Mouse (Mus musculus): ENCODE data around the gene Pde1a. TPM values are rescaled to one million over a fixed set of nuclear protein-coding genes. Genes with fewer than 3 reads are reported as not detected.

Pde1a gene
- total RNA-seq, 2 experiments from 2014 or later = 7.8 to 8.3 TPM

GRCm38 (mm10) chr2:79966681-79967506 lies 162.4 kb downstream of the Pde1a start:
- intact Hi-C loops (cut with DNase I) = no loop called here
- no peak for DNase-seq

DNA sequence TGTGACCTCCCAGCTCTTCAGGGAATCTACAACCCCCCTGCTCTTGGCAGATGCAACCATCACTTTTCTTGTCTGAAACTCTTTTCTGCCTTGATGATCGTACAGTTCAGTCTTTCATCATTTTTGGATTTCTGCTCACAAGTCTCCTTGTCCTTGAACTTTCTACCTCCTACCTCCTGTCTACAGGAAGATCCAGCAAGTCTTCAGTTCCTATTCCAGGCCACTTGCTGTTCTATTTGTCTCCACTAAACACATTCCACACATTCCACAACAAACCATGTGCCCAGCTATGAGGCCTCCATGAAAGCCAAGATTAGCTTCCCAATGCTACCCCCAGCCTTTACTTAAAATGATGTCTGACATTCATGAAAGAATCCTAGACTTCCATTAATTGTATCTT lies 163.2 kb downstream of the Pde1a start:
- intact Hi-C loops (cut with DNase I) = no loop called here

DNA sequence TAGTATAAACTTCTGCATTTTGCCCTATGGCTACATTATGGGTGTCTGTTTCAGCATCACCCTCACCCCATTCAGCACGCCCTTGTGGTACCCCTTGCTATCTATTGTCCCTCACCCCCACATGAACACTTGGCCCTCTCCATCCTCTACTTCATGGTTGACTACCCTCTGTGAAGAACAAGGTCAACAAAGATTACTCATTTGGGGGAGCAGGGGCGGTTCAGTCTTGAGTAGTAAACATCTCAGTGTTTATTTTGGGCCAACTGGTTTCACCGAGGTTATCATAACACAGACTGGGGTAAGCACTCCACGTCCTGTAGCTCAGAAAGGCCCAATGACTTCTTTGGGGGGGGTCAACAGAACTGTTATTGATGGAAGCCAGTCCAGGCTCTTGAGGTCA lies 164.3 kb downstream of the Pde1a start:
- intact Hi-C loops (cut with DNase I) = no loop called here
- no peak for DNase-seq

More for the DNA sequence above, 163.2 kb downstream of the Pde1a start:
- DNase-seq = no peak

DNA sequence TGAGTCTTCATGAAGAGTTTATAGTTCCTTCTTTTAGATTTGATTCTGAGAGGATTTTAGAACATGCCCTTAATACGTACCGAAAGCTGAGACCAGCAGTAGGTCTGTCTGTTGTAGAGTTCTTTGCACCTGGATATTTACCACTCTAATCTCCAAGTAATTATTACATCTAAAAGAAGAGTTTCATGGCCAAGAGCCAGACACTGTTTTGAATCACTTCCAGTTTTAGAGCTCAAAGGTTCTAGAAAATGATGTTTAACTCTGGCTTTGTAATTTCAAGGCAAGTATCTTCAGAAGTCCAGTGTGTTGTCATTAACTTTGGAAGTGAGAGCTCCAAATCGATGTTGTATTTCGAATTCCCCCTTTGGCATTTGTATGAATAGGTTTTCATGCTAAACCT lies 167.8 kb downstream of the Pde1a start:
- no peak for DNase-seq
- intact Hi-C loops (cut with DNase I) = no loop called here

GRCm38 (mm10) chr2:79957659-79958340 lies 171.5 kb downstream of the Pde1a start:
- intact Hi-C loops (cut with DNase I) = no loop called here

GRCm38 (mm10) chr2:79945898-79946675 lies 183.2 kb downstream of the Pde1a start:
- no peak for DNase-seq
- intact Hi-C loops (cut with DNase I) = no loop called here

More at GRCm38 (mm10) chr2:79957659-79958340, 171.5 kb downstream of the Pde1a start:
- DNase-seq = no peak

GRCm38 (mm10) chr2:79934660-79935059 lies 194.6 kb downstream of the Pde1a start:
- no peak for DNase-seq
- intact Hi-C loops (cut with DNase I) = no loop called here

GRCm38 (mm10) chr2:79922356-79922755 lies 206.9 kb downstream of the Pde1a start:
- intact Hi-C loops (cut with DNase I) = no loop called here
- no peak for DNase-seq

GRCm38 (mm10) chr2:79921375-79921774 lies 207.9 kb downstream of the Pde1a start:
- no peak for DNase-seq
- intact Hi-C loops (cut with DNase I) = no loop called here

GRCm38 (mm10) chr2:79920438-79920837 lies 208.8 kb downstream of the Pde1a start:
- no peak for DNase-seq
- intact Hi-C loops (cut with DNase I) = no loop called here

DNA sequence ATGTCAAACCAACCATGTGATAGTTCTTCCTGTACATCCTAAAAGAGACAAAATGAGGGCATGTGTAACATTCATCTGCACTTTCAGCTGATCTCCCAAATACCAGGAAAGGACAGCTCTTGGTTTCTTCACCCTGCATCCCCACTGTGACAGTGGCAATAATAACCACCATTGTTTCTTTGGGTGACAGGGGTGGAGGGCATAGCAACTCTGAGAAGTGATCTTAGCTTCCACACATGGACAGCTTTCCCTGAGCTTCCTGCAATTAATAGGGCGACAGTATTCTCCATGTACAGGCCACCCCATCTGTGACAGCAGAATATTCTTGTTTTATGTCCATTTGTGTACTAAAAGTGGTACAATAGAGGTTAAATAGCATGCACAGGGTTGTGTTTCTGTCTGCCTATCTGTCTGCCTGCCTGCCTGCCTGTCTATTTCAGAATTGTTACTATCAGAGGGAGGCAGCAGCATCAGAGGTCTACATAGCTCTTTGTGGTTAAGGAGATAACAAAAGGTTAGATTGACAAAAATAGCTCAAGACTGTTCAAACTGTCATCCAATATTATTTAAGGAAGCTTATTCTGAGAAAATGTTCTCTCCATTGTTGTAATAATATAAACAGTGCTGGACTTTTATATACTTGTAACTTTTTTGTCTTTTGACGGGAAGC lies 227.3 kb downstream of the Pde1a start:
- no peak for DNase-seq
- intact Hi-C loops (cut with DNase I) = no loop called here

DNA sequence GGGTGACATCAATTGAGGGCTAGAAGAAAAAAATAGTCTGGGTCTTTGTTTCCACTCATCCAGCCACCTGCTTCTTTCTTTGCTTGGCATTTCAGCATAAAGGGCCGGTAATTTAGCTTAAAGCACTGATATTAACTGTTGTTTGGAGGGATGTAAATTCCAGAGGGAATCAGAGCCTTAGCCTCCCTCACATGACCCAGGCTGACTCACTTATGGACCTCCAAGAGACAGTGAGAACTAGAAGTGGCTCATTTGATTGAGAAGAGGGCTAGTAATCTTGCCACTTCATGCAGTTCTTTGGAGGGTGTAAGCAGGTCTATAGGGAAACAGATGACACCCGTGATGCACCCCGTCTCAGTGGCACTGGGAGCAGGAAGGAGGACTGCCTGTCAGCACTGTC lies 230.7 kb downstream of the Pde1a start:
- intact Hi-C loops (cut with DNase I) = no loop called here
- DNase-seq = no peak

GRCm38 (mm10) chr2:79892829-79893228 lies 236.4 kb downstream of the Pde1a start:
- no peak for DNase-seq
- intact Hi-C loops (cut with DNase I) = no loop called here

- intact Hi-C loops (cut with DNase I) = no loop called here
- DNase-seq = peak; percentile 4 to 13
Measured at GRCm38 (mm10) chr2:79891760-79892570, 237.3 kb downstream of the Pde1a start.

DNA sequence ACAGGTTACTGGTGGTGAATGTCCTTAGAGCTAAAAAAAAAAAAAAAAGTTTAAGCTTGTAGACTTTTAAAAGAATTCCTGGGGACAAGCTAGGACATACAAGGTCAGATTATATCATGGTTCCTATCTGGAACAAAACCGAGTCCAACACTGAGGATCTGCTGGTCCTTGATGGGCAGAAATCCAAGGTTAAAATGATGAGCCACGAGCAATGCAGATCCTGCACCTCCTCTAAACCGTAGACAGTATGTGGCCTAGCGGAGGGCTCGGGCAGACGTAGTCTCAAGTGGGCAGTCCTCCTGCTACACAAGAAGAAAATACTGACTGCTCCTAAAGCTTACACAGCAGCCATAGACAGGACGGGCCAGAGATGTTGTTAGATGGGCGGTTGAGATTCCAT lies 238.5 kb downstream of the Pde1a start:
- DNase-seq = no peak
- intact Hi-C loops (cut with DNase I) = no loop called here

DNA sequence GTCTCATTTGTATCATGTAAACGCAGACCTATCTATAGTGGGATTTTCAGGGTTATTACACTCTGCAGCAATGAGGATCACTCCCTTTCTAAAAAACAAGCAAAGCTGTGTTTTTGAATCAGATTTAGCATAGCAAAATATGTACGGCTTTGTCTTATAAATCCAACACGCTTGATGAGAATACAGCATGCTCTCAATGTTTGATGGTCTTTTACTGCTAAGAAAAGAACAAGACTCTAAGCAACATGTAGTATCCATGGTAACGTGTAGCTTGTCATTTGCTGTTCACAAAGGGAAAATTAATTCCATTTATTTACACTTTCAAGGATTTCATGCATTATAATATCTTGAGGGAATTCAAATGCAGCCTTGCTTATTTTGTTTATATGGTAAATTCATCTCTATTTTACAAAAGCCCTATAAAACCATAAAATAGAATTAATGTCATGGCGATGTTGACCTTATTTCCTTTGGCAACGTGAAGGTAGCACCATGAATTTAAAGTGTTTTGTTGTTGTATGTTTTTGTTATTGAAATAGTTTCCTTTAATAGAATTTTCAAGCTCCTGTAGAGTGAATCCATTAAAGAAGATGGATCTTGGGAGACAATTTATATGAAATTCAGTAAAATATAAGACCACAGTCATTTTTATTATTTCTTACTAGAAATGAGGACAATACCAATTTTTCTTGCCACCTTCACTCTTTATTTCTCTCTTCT lies 245.5 kb downstream of the Pde1a start:
- no peak for DNase-seq
- intact Hi-C loops (cut with DNase I) = no loop called here

GRCm38 (mm10) chr2:79883210-79883609 lies 246.0 kb downstream of the Pde1a start:
- no peak for DNase-seq

GRCm38 (mm10) chr2:79865275-79865999 lies 263.8 kb downstream of the Pde1a start:
- intact Hi-C loops (cut with DNase I) = loop anchor here (1.0 to 10.0 kb wide), 3 partner anchors 172 to 669 kb away; no protein-coding TSS in a partner anchor
- peak; percentile 4 to 25 for DNase-seq

More at GRCm38 (mm10) chr2:79883210-79883609, 246.0 kb downstream of the Pde1a start:
- intact Hi-C loops (cut with DNase I) = no loop called here

All from heart, postnatal 36 days (tissue).